Mouse (Mus musculus): Measurements from ENCODE around the gene Dlg1. TPM values are rescaled to one million over a fixed set of nuclear protein-coding genes. Genes with fewer than 3 reads are reported as not detected.

The Dlg1 gene
- polyA plus RNA-seq, 1 experiment, result 7.9 TPM

DNA sequence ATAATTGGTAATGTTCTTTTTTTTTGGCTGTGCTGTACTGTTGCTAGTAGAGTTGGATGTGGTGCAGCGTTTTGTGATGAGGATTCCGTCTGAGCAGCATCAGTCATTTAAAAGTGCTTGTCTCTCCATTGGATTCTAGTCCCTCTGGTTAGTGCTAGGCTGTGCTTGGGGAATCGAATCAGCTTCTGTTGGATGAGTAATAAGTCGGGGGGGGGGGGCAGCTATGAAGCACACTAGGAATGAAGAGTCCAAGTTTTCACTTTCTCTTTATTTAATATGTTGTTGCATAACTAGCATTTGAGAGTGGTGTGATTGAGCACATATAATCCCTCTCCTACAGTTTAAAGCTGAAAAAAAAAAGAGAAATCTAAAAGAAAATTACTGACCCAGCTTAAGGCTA is 21.5 kb downstream of the Dlg1 start:
- H3K27ac ChIP-seq (ENCODE audit: insufficient read depth, low read length), result no peak overlapping the region
- no peak for TF ChIP-seq CTCF (IDR thresholded peaks at IDR 0.05; ENCODE audit: extremely low read depth, insufficient read depth, insufficient read length, insufficient replicate concordance)
- no peak for TF ChIP-seq POLR2A (IDR thresholded peaks at IDR 0.05; ENCODE audit: low read depth, low read length)
- 91% methylated on average over 4 of the region's 4 CpGs for WGBS
- no peak overlapping the region for H3K4me3 ChIP-seq (ENCODE audit: extremely low read depth, insufficient read depth, insufficient read length)
- no peaks in the 10 kb centered on the region for H3K36me3 ChIP-seq (ENCODE audit: control insufficient read depth, insufficient read depth, low read length)
- H3K4me1 ChIP-seq (ENCODE audit: control insufficient read depth, insufficient read depth, insufficient read length), result peaks cover 3% of the 10 kb centered on the region
- H3K27me3 ChIP-seq (ENCODE audit: control insufficient read depth, insufficient read depth, low read length), result no peaks in the 10 kb centered on the region
- no peak for DNase-seq (ENCODE audit: low read depth in 1 of 2, low spot score in 2 of 2)

DNA sequence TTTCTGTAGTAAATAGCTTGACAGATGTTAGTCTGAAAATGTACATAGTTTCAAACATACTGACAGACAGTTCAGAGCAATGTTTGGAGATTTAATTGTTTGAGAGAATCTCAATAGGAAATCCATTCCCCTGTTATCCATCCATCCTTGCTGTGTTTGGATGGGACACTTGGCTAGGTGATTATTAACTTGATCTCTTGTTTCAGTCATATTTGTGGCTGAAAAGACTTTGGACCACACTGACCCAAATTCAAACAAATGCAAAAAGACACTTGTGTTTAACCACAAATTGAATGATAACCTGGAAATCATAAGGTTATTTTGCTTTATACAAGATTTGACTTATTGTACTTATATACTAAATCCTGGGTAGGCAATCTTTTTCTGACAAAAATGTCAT is 24.5 kb downstream of the Dlg1 start:
- H3K27ac ChIP-seq (ENCODE audit: insufficient read depth, low read length), result no peak overlapping the region
- H3K4me3 ChIP-seq (ENCODE audit: extremely low read depth, insufficient read depth, insufficient read length), result no peak overlapping the region
- H3K36me3 ChIP-seq (ENCODE audit: control insufficient read depth, insufficient read depth, low read length), result no peaks in the 10 kb centered on the region; the same call in 1 of the 2 replicates
- peaks cover 3% of the 10 kb centered on the region for H3K4me1 ChIP-seq (ENCODE audit: control insufficient read depth, insufficient read depth, insufficient read length)
- no peaks in the 10 kb centered on the region for H3K27me3 ChIP-seq (ENCODE audit: control insufficient read depth, insufficient read depth, low read length)
- TF ChIP-seq CTCF (IDR thresholded peaks at IDR 0.05; ENCODE audit: extremely low read depth, insufficient read depth, insufficient read length, insufficient replicate concordance), result no peak
- TF ChIP-seq POLR2A (IDR thresholded peaks at IDR 0.05; ENCODE audit: low read depth, low read length), result no peak
- DNase-seq (ENCODE audit: low read depth in 1 of 2, low spot score in 2 of 2), result no peak

DNA sequence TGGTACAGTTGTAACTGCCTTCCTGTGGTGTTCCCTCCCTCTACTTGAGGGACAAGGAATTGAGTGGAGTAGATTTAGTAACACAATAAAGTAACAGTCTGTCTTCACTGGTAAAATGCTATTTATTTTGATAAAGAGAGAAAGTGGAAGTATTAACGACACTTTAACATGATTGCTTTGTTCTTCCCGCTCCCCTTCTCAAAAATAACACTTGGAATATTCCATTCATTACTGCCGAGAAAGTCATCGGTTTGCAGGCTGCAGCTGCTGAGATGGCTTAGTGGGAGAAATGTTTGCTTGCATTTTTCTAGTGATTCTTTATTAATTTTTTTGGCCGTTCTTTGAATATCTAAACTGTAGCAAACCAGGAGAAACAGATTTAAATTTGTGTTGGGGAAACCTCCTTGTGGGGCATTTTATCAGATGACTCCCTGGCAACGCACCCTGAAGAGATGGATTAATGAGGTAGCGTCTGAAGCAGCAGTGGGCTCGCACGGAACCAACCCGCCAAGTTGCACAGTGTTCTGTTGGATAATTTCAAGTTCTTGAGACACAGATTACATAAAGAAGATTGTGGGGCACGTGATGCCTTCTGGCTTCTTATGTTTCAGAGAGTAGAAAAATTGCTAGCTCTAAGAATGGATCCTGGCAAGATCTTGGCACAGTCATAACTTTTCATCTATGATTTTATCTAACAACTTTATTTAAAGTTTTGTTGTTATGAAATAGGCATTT is 32.2 kb downstream of the Dlg1 start:
- Histone ChIP-seq H3K27me3 (ENCODE audit: control insufficient read depth, insufficient read depth, low read length) (no peaks in the 10 kb centered on the region), H3K4me1 (ENCODE audit: control insufficient read depth, insufficient read depth, insufficient read length) (no peaks in the 10 kb centered on the region), H3K36me3 (ENCODE audit: control insufficient read depth, insufficient read depth, low read length) (no peaks in the 10 kb centered on the region), H3K4me3 (ENCODE audit: extremely low read depth, insufficient read depth, insufficient read length) (no peak overlapping the region), H3K27ac (ENCODE audit: insufficient read depth, low read length) (no peak overlapping the region)
- DNase-seq (ENCODE audit: low read depth in 1 of 2, low spot score in 2 of 2), result no peak
- WGBS, result 87% methylated on average over 11 of the region's 11 CpGs
- TF ChIP-seq CTCF (IDR thresholded peaks at IDR 0.05; ENCODE audit: extremely low read depth, insufficient read depth, insufficient read length, insufficient replicate concordance) (no peak), POLR2A (IDR thresholded peaks at IDR 0.05; ENCODE audit: low read depth, low read length) (no peak)

DNA sequence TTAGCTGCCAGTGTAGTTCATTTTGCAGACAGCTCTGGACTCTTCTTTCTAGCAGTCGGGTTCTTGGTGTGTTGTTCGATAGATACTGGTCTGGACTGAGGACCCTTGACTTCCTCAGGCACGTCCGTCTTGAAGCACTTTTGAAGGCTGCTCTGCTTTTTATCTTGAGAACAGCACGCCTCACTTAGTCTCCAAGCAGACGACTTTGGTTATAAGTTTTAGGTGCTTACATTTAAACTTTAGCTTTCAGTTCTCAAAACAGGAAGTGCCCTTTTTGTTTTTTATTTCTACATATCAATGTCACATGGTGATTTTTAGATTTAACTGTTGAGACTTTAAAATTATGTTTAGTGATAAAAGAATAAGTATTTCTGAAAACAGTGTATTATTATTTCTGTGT is 33.1 kb downstream of the Dlg1 start:
- no peak for TF ChIP-seq CTCF (IDR thresholded peaks at IDR 0.05; ENCODE audit: extremely low read depth, insufficient read depth, insufficient read length, insufficient replicate concordance)
- no peak for TF ChIP-seq POLR2A (IDR thresholded peaks at IDR 0.05; ENCODE audit: low read depth, low read length)
- DNase-seq (ENCODE audit: low read depth in 1 of 2, low spot score in 2 of 2), result no peak
- H3K4me1 ChIP-seq (ENCODE audit: control insufficient read depth, insufficient read depth, insufficient read length), result no peaks in the 10 kb centered on the region
- peak overlapping the region; percentile 4; the same call in 1 of the 2 replicates for H3K27ac ChIP-seq (ENCODE audit: insufficient read depth, low read length)
- H3K27me3 ChIP-seq (ENCODE audit: control insufficient read depth, insufficient read depth, low read length), result no peaks in the 10 kb centered on the region
- 25% methylated on average over 6 of the region's 6 CpGs for WGBS
- H3K36me3 ChIP-seq (ENCODE audit: control insufficient read depth, insufficient read depth, low read length), result no peaks in the 10 kb centered on the region
- H3K4me3 ChIP-seq (ENCODE audit: extremely low read depth, insufficient read depth, insufficient read length), result no peak overlapping the region

GRCm38 (mm10) chr16:31697341-31697740 is 34.1 kb downstream of the Dlg1 start:
- no peaks in the 10 kb centered on the region for H3K27me3 ChIP-seq (ENCODE audit: control insufficient read depth, insufficient read depth, low read length)
- no peak for DNase-seq (ENCODE audit: low read depth in 1 of 2, low spot score in 2 of 2)
- WGBS, result 87% methylated on average over 4 of the region's 4 CpGs
- H3K27ac ChIP-seq (ENCODE audit: insufficient read depth, low read length), result no peak overlapping the region
- H3K4me1 ChIP-seq (ENCODE audit: control insufficient read depth, insufficient read depth, insufficient read length), result no peaks in the 10 kb centered on the region
- H3K36me3 ChIP-seq (ENCODE audit: control insufficient read depth, insufficient read depth, low read length), result no peaks in the 10 kb centered on the region
- H3K4me3 ChIP-seq (ENCODE audit: extremely low read depth, insufficient read depth, insufficient read length), result no peak overlapping the region
- no peak for TF ChIP-seq CTCF (IDR thresholded peaks at IDR 0.05; ENCODE audit: extremely low read depth, insufficient read depth, insufficient read length, insufficient replicate concordance)
- TF ChIP-seq POLR2A (IDR thresholded peaks at IDR 0.05; ENCODE audit: low read depth, low read length), result no peak

GRCm38 (mm10) chr16:31705213-31705612 is 42.0 kb downstream of the Dlg1 start:
- DNase-seq (ENCODE audit: low read depth in 1 of 2, low spot score in 2 of 2), result no peak
- no peak overlapping the region for H3K4me3 ChIP-seq (ENCODE audit: extremely low read depth, insufficient read depth, insufficient read length)
- H3K27ac ChIP-seq (ENCODE audit: insufficient read depth, low read length), result no peak overlapping the region
- H3K4me1 ChIP-seq (ENCODE audit: control insufficient read depth, insufficient read depth, insufficient read length), result no peaks in the 10 kb centered on the region; the same call in 1 of the 2 replicates
- 14% methylated on average over 2 of the region's 2 CpGs for whole genome bisulfite sequencing
- H3K27me3 ChIP-seq (ENCODE audit: control insufficient read depth, insufficient read depth, low read length), result no peaks in the 10 kb centered on the region
- no peaks in the 10 kb centered on the region for H3K36me3 ChIP-seq (ENCODE audit: control insufficient read depth, insufficient read depth, low read length)
- TF ChIP-seq CTCF (IDR thresholded peaks at IDR 0.05; ENCODE audit: extremely low read depth, insufficient read depth, insufficient read length, insufficient replicate concordance) (no peak), POLR2A (IDR thresholded peaks at IDR 0.05; ENCODE audit: low read depth, low read length) (no peak)

- Histone ChIP-seq H3K27me3 (ENCODE audit: control insufficient read depth, insufficient read depth, low read length) (no peaks in the 10 kb centered on the region), H3K36me3 (ENCODE audit: control insufficient read depth, insufficient read depth, low read length) (no peaks in the 10 kb centered on the region), H3K4me1 (ENCODE audit: control insufficient read depth, insufficient read depth, insufficient read length) (no peaks in the 10 kb centered on the region; the same call in 1 of the 2 replicates), H3K4me3 (ENCODE audit: extremely low read depth, insufficient read depth, insufficient read length) (no peak overlapping the region), H3K27ac (ENCODE audit: insufficient read depth, low read length) (no peak overlapping the region)
- TF ChIP-seq POLR2A (IDR thresholded peaks at IDR 0.05; ENCODE audit: low read depth, low read length) (no peak), CTCF (IDR thresholded peaks at IDR 0.05; ENCODE audit: extremely low read depth, insufficient read depth, insufficient read length, insufficient replicate concordance) (no peak)
- no peak for DNase-seq (ENCODE audit: low read depth in 1 of 2, low spot score in 2 of 2)
- 97% methylated on average over 3 of the region's 3 CpGs for WGBS
These were observed 42.7 kb downstream of the Dlg1 start for GRCm38 (mm10) chr16:31705904-31706303.
